ENCODE assay signal across 39 mouse cellular contexts in genomic region chrX:42522868-42523267, GRCm38 (mm10). TPM values are rescaled to one million over a fixed set of nuclear protein-coding genes. Genes with fewer than 3 reads are reported as not detected.
"Had no signal": no experiment of that assay in that cellular context is flagged by ENCODE, and none has a peak within 500 bp of the region (broad histone marks: within the 10 kb centered on the region; RNA-seq: fewer than 3 reads in every experiment).

No protein-coding gene starts in this region.

- H3K9me3 ChIP-seq: embryonic facial prominence, embryonic 10.5 days; embryonic facial prominence, embryonic 12.5 days; embryonic facial prominence, embryonic 13.5 days; embryonic facial prominence, embryonic 15.5 days; forebrain, embryonic 10.5 days; forebrain, embryonic 12.5 days; forebrain, embryonic 13.5 days; forebrain, embryonic 15.5 days; heart, embryonic 10.5 days had no signal

- H3K4me3 ChIP-seq: embryonic facial prominence, embryonic 10.5 days; embryonic facial prominence, embryonic 12.5 days; embryonic facial prominence, embryonic 13.5 days; embryonic facial prominence, embryonic 15.5 days; erythroblast, embryonic 14.5 days; forebrain, embryonic 10.5 days; forebrain, embryonic 12.5 days; forebrain, embryonic 13.5 days; forebrain, embryonic 15.5 days; gastrocnemius, adult 2 months; heart, adult 2 months; heart, embryonic 10.5 days had no signal

- H3K4me1 ChIP-seq: embryonic facial prominence, embryonic 10.5 days; embryonic facial prominence, embryonic 12.5 days; embryonic facial prominence, embryonic 13.5 days; embryonic facial prominence, embryonic 15.5 days; forebrain, embryonic 10.5 days; forebrain, embryonic 12.5 days; forebrain, embryonic 13.5 days; forebrain, embryonic 15.5 days; heart, embryonic 10.5 days had no signal

- ATAC-seq: forebrain, embryonic 13.5 days; forebrain, embryonic 14.5 days; forebrain, embryonic 15.5 days; forebrain, embryonic 16.5 days; forebrain, postnatal 0 days had no signal

- H3K27me3 ChIP-seq: embryonic facial prominence, embryonic 12.5 days; embryonic facial prominence, embryonic 13.5 days; embryonic facial prominence, embryonic 15.5 days; forebrain, embryonic 12.5 days; forebrain, embryonic 13.5 days; forebrain, embryonic 15.5 days had no signal

- H3K27ac ChIP-seq: embryonic facial prominence, embryonic 10.5 days; embryonic facial prominence, embryonic 12.5 days; embryonic facial prominence, embryonic 13.5 days; embryonic facial prominence, embryonic 15.5 days; forebrain, embryonic 10.5 days; forebrain, embryonic 12.5 days; forebrain, embryonic 13.5 days; forebrain, embryonic 15.5 days; gastrocnemius, adult 2 months; heart, adult 2 months; heart, embryonic 10.5 days had no signal

- H3K9ac ChIP-seq: embryonic facial prominence, embryonic 12.5 days; embryonic facial prominence, embryonic 13.5 days; embryonic facial prominence, embryonic 15.5 days; forebrain, embryonic 12.5 days; forebrain, embryonic 13.5 days; forebrain, embryonic 15.5 days; forebrain, postnatal 0 days had no signal

- H3K4me2 ChIP-seq: embryonic facial prominence, embryonic 12.5 days; embryonic facial prominence, embryonic 13.5 days; embryonic facial prominence, embryonic 15.5 days; forebrain, embryonic 12.5 days; forebrain, embryonic 13.5 days; forebrain, embryonic 15.5 days had no signal

- DNase-seq: cerebellum, adult 9-11 months; cerebellum, postnatal 10 days; cerebellum, postnatal 14 days; cerebellum, postnatal 25 days; cerebellum, postnatal 36 days; embryo, embryonic 11 days; forebrain, postnatal 0 days; gastrocnemius, adult 2 months; gastrocnemius, postnatal 10 days; gastrocnemius, postnatal 14 days; gastrocnemius, postnatal 25 days; gastrocnemius, postnatal 36 days; heart, adult 11 months; heart, adult 18-20 months; heart, adult 2 months had no signal

- H3K36me3 ChIP-seq: embryonic facial prominence, embryonic 10.5 days; embryonic facial prominence, embryonic 12.5 days; embryonic facial prominence, embryonic 13.5 days; embryonic facial prominence, embryonic 15.5 days; forebrain, embryonic 10.5 days; forebrain, embryonic 12.5 days; forebrain, embryonic 15.5 days; heart, embryonic 10.5 days had no signal

RNA-seq across cellular contexts. Expression of gene Sh2d1a, which starts 20.6 kb away (rescaled TPM):
- total RNA-seq: common myeloid progenitor, adult 5-6 weeks; forebrain, postnatal 0 days; gastrocnemius, adult 18-20 months; gastrocnemius, adult 2 months; gastrocnemius, adult 8-10 months; gastrocnemius, postnatal 10 days; gastrocnemius, postnatal 14 days; gastrocnemius, postnatal 25 days; gastrocnemius, postnatal 4 days; granulocyte monocyte progenitor cell, adult 5-6 weeks; heart, adult 2 months; heart, adult 8-10 months had no signal
- polyA plus RNA-seq: erythroblast, embryonic 14.5 days; gonadal fat pad, adult 2 months; heart, embryonic 10.5 days had no signal

RNA-seq across cellular contexts. Expression of gene Tex13c2, which starts 33.4 kb away (rescaled TPM):
- total RNA-seq: common myeloid progenitor, adult 5-6 weeks; forebrain, postnatal 0 days; gastrocnemius, adult 18-20 months; gastrocnemius, adult 2 months; gastrocnemius, adult 8-10 months; gastrocnemius, postnatal 10 days; gastrocnemius, postnatal 14 days; gastrocnemius, postnatal 25 days; gastrocnemius, postnatal 36 days; gastrocnemius, postnatal 4 days; granulocyte monocyte progenitor cell, adult 5-6 weeks; heart, adult 18-20 months; heart, adult 2 months; heart, adult 8-10 months had no signal
- polyA plus RNA-seq: cortical plate, adult 2 months; embryonic facial prominence, embryonic 10.5 days; embryonic facial prominence, embryonic 11.5 days; embryonic facial prominence, embryonic 12.5 days; embryonic facial prominence, embryonic 13.5 days; embryonic facial prominence, embryonic 14.5 days; embryonic facial prominence, embryonic 15.5 days; erythroblast, embryonic 14.5 days; forebrain, embryonic 10.5 days; forebrain, embryonic 11.5 days; forebrain, embryonic 12.5 days; forebrain, embryonic 13.5 days; forebrain, embryonic 14.5 days; forebrain, embryonic 15.5 days; forebrain, embryonic 16.5 days; forebrain, postnatal 0 days; frontal cortex, adult 2 months; gonadal fat pad, adult 2 months; heart, adult 2 months; heart, embryonic 10.5 days had no signal
